In the genomic region with DNA sequence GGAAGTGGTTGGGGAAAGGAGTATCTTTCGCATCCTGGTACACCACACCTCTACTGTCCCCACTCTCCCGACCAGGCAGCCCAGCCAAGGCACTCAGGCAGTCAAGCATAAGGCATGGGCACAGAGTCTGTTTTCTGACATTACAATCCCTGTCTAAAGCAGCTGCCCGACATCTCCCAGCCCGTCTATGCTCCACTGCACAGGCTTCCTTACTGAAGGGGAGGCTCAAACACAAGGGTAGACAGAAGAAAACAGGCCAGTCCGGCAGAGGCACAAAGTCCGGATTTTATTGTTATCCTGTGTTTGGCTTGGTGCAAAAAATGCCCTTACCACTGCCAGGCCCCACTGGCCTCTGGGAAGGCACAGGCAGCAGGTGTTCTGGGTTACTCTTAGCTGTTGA, we compare ENCODE assay signal across 19 mouse cellular contexts. TPM values are rescaled to one million over a fixed set of nuclear protein-coding genes. Genes with fewer than 3 reads are reported as not detected.
"Had no signal": no experiment of that assay in that cellular context is flagged by ENCODE, and none has a peak within 500 bp of the region (broad histone marks: within the 10 kb centered on the region; RNA-seq: fewer than 3 reads in every experiment).

No protein-coding gene starts in this region.

- H3K4me3 ChIP-seq: left cerebral cortex, adult 2 months; limb, embryonic 10.5 days; liver, embryonic 15.5 days; megakaryocyte, embryonic 14.5 days; midbrain, embryonic 12.5 days; neural tube, embryonic 15.5 days had no signal

- ATAC-seq: hindbrain, embryonic 16.5 days; inflammation-experienced regulatory T-cells, adult 6 months; lung, postnatal 0 days had no signal

- H3K9ac ChIP-seq: liver, embryonic 15.5 days; midbrain, embryonic 12.5 days; neural tube, embryonic 15.5 days had no signal

- H3K27me3 ChIP-seq: neural tube, embryonic 15.5 days had no signal

- H3K4me2 ChIP-seq: liver, embryonic 11.5 days; liver, embryonic 15.5 days; midbrain, embryonic 12.5 days; neural tube, embryonic 15.5 days had no signal

- H3K27ac ChIP-seq: left cerebral cortex, adult 2 months; limb, embryonic 10.5 days; liver, embryonic 15.5 days; midbrain, embryonic 12.5 days; neural tube, embryonic 15.5 days; stomach, postnatal 0 days had no signal

- H3K9me3 ChIP-seq: limb, embryonic 10.5 days; liver, embryonic 15.5 days; megakaryocyte, embryonic 14.5 days; midbrain, embryonic 12.5 days; neural tube, embryonic 15.5 days had no signal

- DNase-seq: lung, adult 2 months; lung, postnatal 4 days; right cerebral cortex, adult 18-20 months; right cerebral cortex, postnatal 25 days; thymus, postnatal 4 days had no signal

RNA-seq across cellular contexts. Expression of gene 3110082J24Rik, which starts 13.3 kb away (rescaled TPM):
- polyA plus RNA-seq: inflammation-experienced regulatory T-cells, adult 6 months; large intestine, adult 2 months; limb, embryonic 10.5 days; limb, embryonic 14.5 days; liver, embryonic 11.5 days; liver, embryonic 15.5 days; lung, adult 2 months; lung, postnatal 0 days; small intestine, adult 2 months; stomach, postnatal 0 days had no signal

RNA-seq across cellular contexts. Expression of gene Garem2, which starts 14.2 kb away (rescaled TPM):
- polyA plus RNA-seq: inflammation-experienced regulatory T-cells, adult 6 months had no signal
